Mouse (Mus musculus) ES-Bruce4 (cell line): ENCODE measurements around the gene Cntn5. TPM values are rescaled to one million over a fixed set of nuclear protein-coding genes. Genes with fewer than 3 reads are reported as not detected.

ENCODE experiments used
- H3K27ac ChIP-seq: 2 replicates; pipeline ENCODE4 v1.5.1; 2012; ENCODE audit warnings: low read length, inconsistent platforms; ENCODE audit not compliant: insufficient read depth
- H3K27me3 ChIP-seq: 2 replicates; pipeline ENCODE4 v1.6.1; 2012; ENCODE audit warnings: mild to moderate bottlenecking, low read length, inconsistent platforms; ENCODE audit not compliant: control insufficient read depth, poor library complexity, insufficient read depth, severe bottlenecking
- H3K36me3 ChIP-seq: 2 replicates; pipeline ENCODE4 v1.6.1; 2012; ENCODE audit warnings: inconsistent platforms, mild to moderate bottlenecking, low read length, moderate library complexity; ENCODE audit not compliant: control insufficient read depth, poor library complexity, insufficient read depth, severe bottlenecking
- H3K4me1 ChIP-seq: one replicate; pipeline ENCODE4 v1.8.1; 2011; ENCODE audit warnings: low read length; ENCODE audit not compliant: control insufficient read depth, insufficient read depth
- H3K4me3 ChIP-seq: 2 replicates; pipeline ENCODE4 v1.5.1; 2011; ENCODE audit warnings: low read depth, mild to moderate bottlenecking, low read length
- H3K9ac ChIP-seq: 2 replicates; pipeline ENCODE4 v1.6.1; 2012; ENCODE audit warnings: low read depth, mild to moderate bottlenecking, inconsistent platforms; ENCODE audit not compliant: poor library complexity, severe bottlenecking
- H3K9me3 ChIP-seq: replicated peaks from 2 replicates; pipeline ENCODE4 v1.6.1; 2012; ENCODE audit warnings: mild to moderate bottlenecking, low read length, inconsistent platforms; ENCODE audit not compliant: control insufficient read depth, poor library complexity, insufficient read depth, severe bottlenecking
- CTCF ChIP-seq: IDR thresholded peaks from one replicate; pipeline ENCODE4 v1.8.1; 2011; ENCODE audit warnings: low read depth, low read length
- EP300 ChIP-seq: IDR thresholded peaks from 2 replicates; pipeline ENCODE4 v1.6.1; 2011; ENCODE audit warnings: low read depth, low read length; ENCODE audit not compliant: insufficient read depth
- POLR2A ChIP-seq: IDR thresholded peaks from one replicate; pipeline ENCODE4 v1.8.1; 2011; ENCODE audit warnings: low read length; ENCODE audit not compliant: insufficient read depth
- polyA plus RNA-seq: library from polyadenylated mRNA; stranded (reverse); fragments of >200 nt; gene quantifications from 2 replicates; pipeline ENCODE4 v1.2.4, GENCODE M21; 2011; ENCODE audit warnings: low read depth; ENCODE audit not compliant: missing spikeins, insufficient read depth, insufficient read length

The Cntn5 gene
- polyA plus RNA-seq, 1 experiment, result not detected

DNA sequence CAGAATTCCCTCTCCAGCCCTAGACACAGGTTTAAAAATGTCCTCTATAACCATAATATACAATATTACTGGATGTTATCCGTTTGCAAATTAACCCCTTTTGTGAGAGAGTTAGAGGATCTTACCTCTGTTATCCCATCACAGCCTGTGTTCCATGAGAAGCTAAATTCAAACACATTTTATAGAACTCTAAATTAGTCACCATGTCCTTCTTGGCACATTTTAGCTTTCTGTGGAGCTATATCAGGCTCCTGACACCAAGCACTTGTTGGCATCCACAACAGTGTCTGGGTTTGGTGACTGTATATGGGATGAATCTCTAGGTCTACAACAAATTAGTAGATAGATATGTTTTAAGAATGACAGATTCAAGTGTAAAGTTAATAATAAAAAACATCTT, 253.9 kb downstream of the Cntn5 start:
- Histone ChIP-seq H3K27me3 (no peaks in the 10 kb centered on the region), H3K36me3 (no peaks in the 10 kb centered on the region), H3K4me1 (no peaks in the 10 kb centered on the region), H3K4me3 (no peak overlapping the region), H3K27ac (no peak overlapping the region), H3K9ac (no peak overlapping the region), H3K9me3 (no peaks in the 10 kb centered on the region)
- TF ChIP-seq POLR2A, result no peak
- TF ChIP-seq EP300, result no peak
- no peak for TF ChIP-seq CTCF

DNA sequence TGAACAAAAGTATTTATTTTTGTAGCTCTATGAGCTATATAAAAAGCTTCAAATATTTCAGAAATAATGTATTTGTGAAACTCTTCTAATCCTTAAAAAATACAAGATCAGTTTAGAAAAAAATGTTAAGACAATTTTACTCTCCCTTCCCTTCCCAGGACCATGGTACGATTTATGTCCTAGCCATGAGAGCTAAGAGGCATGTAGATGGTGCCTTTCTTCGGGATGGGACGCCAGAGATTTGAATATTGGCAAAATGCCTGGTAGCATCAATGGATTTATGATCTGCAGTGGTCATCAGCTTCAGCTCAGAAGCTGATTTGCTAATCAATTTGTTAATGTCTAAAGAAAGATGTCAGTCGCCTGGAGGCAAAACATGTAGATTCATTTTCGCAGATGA, 258.6 kb downstream of the Cntn5 start:
- Histone ChIP-seq H3K4me3 (no peak overlapping the region), H3K4me1 (no peaks in the 10 kb centered on the region), H3K36me3 (no peaks in the 10 kb centered on the region), H3K9me3 (no peaks in the 10 kb centered on the region), H3K27ac (no peak overlapping the region), H3K27me3 (no peaks in the 10 kb centered on the region), H3K9ac (no peak overlapping the region)
- TF ChIP-seq EP300 (no peak), POLR2A (no peak), CTCF (no peak)

GRCm38 (mm10) chr9:10645045-10645830, 259.3 kb downstream of the Cntn5 start:
- H3K4me1 ChIP-seq, result no peaks in the 10 kb centered on the region
- no peak overlapping the region for H3K9ac ChIP-seq
- H3K27me3 ChIP-seq, result no peaks in the 10 kb centered on the region
- no peak overlapping the region for H3K27ac ChIP-seq
- H3K4me3 ChIP-seq, result no peak overlapping the region
- no peaks in the 10 kb centered on the region for H3K9me3 ChIP-seq
- H3K36me3 ChIP-seq, result no peaks in the 10 kb centered on the region
- TF ChIP-seq EP300 (no peak), CTCF (no peak), POLR2A (no peak)

DNA sequence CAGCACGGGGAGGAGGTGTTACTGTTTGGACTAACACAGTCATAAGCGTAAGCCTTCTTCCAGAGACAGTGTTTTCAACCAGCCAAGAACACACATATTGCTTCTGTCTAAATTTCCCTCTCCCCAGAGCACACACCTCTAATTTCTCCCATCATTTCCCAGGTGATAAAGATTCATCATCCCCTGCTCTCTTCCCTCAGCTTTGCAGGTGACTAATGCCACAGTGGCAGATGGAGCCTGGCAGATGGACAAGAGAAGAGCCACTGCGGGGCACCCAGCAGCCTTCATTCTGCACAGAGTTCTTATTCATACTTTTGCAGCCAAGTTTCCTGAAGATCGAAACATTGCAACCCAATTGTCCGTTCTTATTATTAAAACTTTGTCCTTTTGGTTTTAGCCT, 286.5 kb downstream of the Cntn5 start:
- no peaks in the 10 kb centered on the region for H3K4me1 ChIP-seq
- H3K27ac ChIP-seq, result no peak overlapping the region
- H3K9ac ChIP-seq, result no peak overlapping the region
- H3K9me3 ChIP-seq, result no peaks in the 10 kb centered on the region
- H3K27me3 ChIP-seq, result no peaks in the 10 kb centered on the region
- H3K36me3 ChIP-seq, result no peaks in the 10 kb centered on the region
- TF ChIP-seq CTCF (no peak), POLR2A (no peak), EP300 (no peak)
- no peak overlapping the region for H3K4me3 ChIP-seq

GRCm38 (mm10) chr9:10575346-10576241, 329.0 kb downstream of the Cntn5 start:
- H3K4me1 ChIP-seq, result no peaks in the 10 kb centered on the region
- no peaks in the 10 kb centered on the region for H3K9me3 ChIP-seq
- H3K36me3 ChIP-seq, result no peaks in the 10 kb centered on the region
- TF ChIP-seq POLR2A, result no peak
- H3K4me3 ChIP-seq, result no peak overlapping the region
- no peaks in the 10 kb centered on the region for H3K27me3 ChIP-seq
- H3K9ac ChIP-seq, result no peak overlapping the region
- no peak overlapping the region for H3K27ac ChIP-seq

GRCm38 (mm10) chr9:10569830-10570229, 334.7 kb downstream of the Cntn5 start:
- Histone ChIP-seq H3K9ac (no peak overlapping the region), H3K27ac (no peak overlapping the region), H3K4me3 (no peak overlapping the region), H3K27me3 (no peaks in the 10 kb centered on the region), H3K36me3 (no peaks in the 10 kb centered on the region), H3K4me1 (no peaks in the 10 kb centered on the region), H3K9me3 (no peaks in the 10 kb centered on the region)
- TF ChIP-seq EP300, result no peak
- TF ChIP-seq CTCF, result no peak
- no peak for TF ChIP-seq POLR2A
